Mouse (Mus musculus): ENCODE measurements around the gene Tmem117.

GRCm38 (mm10) chr15:94933044-94933443 lies 304.0 kb downstream of the Tmem117 start:
- TF ChIP-seq CTCF (conservative IDR thresholded peaks at IDR 0.05; ENCODE audit: insufficient read depth, insufficient read length, low read depth, low read length) (no peak), POLR2A (IDR thresholded peaks at IDR 0.05; ENCODE audit: low read depth, low read length) (no peak)
